Mouse (Mus musculus) cerebellum, adult 11 months (tissue): ENCODE measurements at regions not wholly inside any gene's neighbourhood (a gene's known extent, or its start where the extent isn't known, plus 50 kb on each side); places are given as distances from the start of the nearest gene placed in this dataset.

ENCODE experiments used
- DNase-seq: peaks from one replicate; pipeline ENCODE4 v3.0.0; 2022

GRCm38 (mm10) chr9:27242325-27242724 lies 56.7 kb upstream of the Igsf9b start:
- no peak for DNase-seq

- no peak for DNase-seq
These were observed 58.1 kb upstream of the Igsf9b start for GRCm38 (mm10) chr9:27240926-27241325.

DNA sequence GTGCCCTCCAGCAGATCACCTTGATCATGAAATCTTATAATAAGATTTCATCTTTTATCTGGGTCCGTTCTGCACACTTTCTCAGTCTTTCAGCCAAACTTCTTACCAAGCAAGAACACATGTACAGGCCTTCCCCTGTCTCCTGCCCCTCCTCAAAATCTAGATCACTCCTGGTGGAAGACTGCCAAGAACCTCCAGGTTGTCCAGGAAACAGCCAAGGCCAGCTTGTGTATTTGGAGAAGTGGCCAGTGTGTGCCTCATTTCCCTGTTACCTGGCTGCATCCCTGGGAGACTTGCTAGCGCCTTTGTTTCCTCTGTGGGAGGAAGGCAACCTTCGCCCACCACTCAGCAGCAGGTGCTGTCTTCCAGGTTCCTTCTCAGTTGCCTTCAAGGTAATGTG lies 58.5 kb upstream of the Igsf9b start:
- DNase-seq: peak; percentile 26

- no peak for DNase-seq
These were observed 66.3 kb upstream of the Igsf9b start for GRCm38 (mm10) chr9:27232692-27233091.

DNA sequence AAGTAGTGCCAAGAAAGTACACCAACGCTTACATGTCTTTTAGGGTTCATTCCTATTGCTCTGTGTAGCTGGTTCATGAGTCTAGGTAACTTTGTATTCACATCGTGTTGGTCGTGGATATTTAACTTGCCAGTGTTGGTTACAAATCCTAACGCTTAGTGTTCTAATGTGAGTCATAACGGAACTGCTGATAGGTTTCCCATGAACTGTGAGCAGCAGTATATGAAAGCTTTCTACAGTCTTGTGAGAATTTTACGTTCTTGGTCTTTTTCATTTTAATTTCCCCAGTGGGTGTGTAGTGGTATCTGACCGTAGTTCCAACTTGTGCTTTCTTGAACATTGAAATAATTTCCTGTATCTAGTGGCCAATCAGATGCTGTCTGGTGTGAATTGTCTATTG lies 71.5 kb upstream of the Igsf9b start:
- no peak for DNase-seq

- no peak for DNase-seq
These were observed 66.0 kb upstream of the Jam3 start for GRCm38 (mm10) chr9:27221183-27221582.

DNA sequence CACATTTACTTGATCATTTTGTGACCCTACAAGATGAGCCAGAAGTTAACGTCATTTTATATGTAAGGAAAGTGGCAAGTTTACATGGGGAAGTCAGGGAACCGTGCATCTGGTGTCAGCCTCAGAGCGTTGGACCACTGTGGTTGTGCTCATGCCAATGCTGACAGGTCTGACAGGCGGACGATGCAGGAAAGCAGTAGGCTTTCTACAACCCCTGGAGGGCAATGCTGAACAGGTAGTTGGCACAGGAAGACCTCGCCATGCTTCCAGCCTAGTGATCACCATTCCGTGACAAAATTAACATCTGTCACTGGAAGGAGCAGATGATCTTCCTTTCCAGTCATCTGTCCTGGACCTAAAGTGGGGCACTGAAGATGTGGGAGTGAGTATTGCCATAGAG lies 60.8 kb upstream of the Jam3 start:
- DNase-seq: no peak

DNA sequence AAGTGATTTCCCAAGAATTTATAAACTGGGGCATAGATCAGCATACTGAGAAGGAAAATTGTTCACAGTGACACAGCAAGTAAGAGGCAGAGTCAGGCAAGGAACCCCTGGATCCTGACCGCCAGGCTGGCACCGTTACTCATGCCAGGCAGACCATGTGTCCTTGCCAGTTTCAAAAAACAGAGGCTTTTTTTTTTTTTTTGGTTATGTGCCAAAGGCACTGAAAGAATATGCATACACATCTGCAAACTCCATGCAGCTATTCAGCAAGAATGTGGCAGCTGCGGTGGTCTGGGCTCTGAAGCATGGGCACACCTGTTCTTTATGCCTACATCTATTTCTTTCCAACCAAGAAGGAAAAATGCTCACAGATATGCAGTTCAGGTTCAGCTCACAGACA lies 58.8 kb upstream of the Jam3 start:
- no peak for DNase-seq

DNA sequence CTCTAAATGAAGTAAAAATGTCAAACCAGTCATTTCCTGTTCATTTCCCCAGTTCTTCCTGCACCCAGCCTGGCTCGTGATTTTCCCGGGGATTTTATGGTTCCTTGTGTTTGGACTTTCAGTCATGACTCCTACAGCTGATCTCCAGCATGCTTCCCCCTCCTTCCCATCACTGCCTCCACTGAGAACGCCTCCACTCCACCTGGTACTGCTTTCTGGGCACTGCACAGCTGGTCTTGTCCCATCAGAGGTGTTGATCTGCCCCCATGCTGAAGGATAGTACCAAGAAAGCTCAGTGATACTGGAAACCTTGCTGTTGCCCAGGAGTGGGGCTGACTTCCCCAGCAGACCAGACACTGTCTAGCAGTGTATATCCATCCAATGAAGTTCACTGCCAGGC lies 53.6 kb upstream of the Jam3 start:
- no peak for DNase-seq
